Mouse (Mus musculus) layer of hippocampus, adult 9-11 months (tissue): ENCODE results near the gene Mob3b.

Source experiments
- DNase-seq: peaks from one replicate; pipeline ENCODE4 v3.0.0; 2022

Gene Mob3b

GRCm38 (mm10) chr4:35112452-35112851 lies 44.8 kb downstream of the Mob3b start:
- no peak for DNase-seq

DNA sequence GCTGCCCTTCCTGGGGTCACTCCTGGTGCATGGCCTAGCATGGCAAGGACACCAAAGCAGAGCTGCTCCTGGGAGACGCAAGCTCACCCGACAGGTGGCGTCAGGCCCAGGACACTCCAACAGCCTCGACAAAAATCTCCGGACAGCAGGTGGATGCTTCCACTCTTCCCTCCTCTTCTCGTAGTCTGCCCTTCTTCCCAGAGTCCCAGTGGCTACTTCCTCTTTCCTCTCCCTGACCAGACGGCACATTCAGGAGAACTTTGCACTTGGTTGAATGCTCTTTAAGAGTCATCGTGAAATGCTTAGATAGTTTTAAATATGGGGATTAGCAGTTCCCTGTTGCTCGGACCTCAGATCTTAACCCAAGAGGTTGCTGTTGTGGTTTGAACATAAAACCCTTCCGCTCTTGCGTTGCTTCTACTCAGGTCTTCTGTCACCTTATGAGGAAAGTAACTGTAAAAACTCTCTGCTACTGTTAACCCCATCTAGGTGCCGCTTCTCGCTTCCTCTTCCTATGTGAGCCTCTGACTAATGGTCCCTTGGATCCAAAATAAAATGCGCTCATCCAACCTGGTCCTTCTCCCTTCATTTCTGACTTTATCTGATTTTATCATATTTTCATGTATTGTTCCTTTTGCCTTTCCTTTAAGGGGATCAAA lies 52.0 kb downstream of the Mob3b start:
- no peak for DNase-seq

DNA sequence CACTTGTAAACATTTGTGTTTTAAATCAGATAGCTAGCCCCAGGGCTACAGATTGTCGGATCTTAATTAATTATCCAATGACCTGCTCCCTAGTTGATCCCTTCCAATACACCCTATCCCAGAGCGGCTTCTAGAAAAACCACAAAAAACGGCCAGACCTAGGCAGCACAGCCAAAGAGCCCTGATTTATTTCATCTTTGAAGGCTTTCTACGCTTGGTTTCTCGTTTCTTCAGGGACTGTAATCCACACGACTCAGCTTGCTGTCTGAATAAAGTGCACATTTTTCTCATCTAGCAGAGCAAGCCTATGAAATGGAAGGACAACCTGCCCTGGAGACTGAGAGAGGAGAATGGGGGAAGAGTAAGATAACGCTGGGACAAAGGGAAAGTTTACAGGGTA lies 56.1 kb downstream of the Mob3b start:
- no peak for DNase-seq

GRCm38 (mm10) chr4:35099865-35100780 lies 57.2 kb downstream of the Mob3b start:
- DNase-seq: peak; percentile 85

- no peak for DNase-seq
Measured at GRCm38 (mm10) chr4:35099210-35099864, 57.9 kb downstream of the Mob3b start.

GRCm38 (mm10) chr4:35098552-35098951 lies 58.7 kb downstream of the Mob3b start:
- DNase-seq: no peak

DNA sequence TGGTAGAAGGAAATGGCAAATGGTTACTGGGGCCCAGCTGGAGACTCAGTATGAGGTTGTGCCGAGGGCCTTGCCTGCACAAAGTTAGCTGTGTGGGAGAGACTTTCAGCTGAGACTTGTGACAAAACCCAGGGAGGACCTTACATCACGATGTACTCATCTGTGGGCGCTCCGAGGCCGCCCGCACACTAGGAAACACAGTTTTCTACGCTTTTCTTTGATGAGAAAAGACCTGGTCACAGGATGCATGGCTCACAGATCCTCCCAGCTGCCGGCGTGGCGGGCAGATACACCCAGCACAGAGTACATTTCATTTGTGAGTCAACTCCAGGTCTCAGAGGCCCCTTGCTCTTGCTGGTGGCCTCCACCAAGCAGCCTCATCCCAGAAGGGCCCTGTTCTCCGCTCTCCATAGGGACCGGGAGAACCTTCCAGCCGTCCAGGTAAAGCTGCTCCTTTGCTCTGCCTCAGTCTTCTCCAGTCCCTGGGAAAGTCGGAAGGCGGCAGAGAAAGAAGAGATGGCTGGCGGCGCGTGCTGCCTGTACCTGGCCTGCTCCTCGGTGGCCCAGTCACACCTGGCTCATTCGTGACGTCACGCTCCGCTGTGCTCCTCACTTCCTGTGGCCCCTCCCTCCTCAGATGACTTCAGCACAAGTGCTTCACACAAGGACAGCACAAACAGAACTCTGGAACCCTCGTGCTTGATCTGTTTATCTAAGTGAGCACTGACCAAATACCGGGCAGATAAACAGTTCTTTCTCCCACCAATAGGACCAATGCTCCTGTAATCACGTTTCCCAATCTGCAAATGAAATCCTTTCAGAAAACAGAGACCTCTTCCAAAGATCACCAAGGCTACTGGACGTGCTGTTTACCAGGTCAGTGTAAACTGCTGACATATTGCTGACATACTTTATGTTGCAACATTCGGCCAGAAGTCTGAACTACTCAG lies 60.8 kb downstream of the Mob3b start:
- DNase-seq: no peak

- DNase-seq: no peak
Measured at GRCm38 (mm10) chr4:35092457-35092856, 64.8 kb downstream of the Mob3b start.

- no peak for DNase-seq
Measured at GRCm38 (mm10) chr4:35091157-35091784, 66.0 kb downstream of the Mob3b start.

- DNase-seq: no peak
Measured at GRCm38 (mm10) chr4:35089321-35090316, 67.7 kb downstream of the Mob3b start.

DNA sequence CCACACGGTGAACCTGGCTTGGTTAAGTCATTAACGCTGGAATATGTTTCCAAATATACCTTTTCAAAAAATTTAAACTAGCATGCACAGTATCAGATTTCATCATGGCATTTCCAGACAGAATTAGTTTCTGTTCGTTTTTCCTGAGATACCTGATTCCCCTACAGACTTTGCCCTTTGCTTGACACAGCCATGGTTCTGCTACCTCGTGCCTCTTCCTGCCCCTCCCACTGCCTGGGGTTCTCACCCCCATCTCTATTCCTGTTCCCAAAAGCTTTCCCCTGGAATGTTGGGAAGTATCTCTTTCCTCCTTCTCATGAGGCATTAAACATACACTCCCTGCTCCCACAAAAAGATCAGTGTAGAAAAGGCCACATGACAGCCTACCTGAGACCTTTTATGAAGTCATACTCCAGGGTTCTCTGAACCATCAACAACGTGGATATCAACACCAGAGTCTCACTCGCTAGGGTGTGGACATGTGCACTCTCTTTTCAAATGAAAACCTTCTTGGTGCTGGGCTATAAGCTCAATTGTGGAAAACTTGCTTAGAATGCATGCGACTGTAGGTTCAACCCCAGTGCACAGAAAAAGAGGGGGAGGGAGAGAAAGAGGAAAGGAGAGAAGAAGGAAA lies 71.1 kb downstream of the Mob3b start:
- DNase-seq: no peak

- no peak for DNase-seq
Measured at GRCm38 (mm10) chr4:35084060-35084459, 73.2 kb downstream of the Mob3b start.

GRCm38 (mm10) chr4:35082476-35083114 lies 74.7 kb downstream of the Mob3b start:
- no peak for DNase-seq

- no peak for DNase-seq
Measured at GRCm38 (mm10) chr4:35080285-35080684, 77.0 kb downstream of the Mob3b start.

DNA sequence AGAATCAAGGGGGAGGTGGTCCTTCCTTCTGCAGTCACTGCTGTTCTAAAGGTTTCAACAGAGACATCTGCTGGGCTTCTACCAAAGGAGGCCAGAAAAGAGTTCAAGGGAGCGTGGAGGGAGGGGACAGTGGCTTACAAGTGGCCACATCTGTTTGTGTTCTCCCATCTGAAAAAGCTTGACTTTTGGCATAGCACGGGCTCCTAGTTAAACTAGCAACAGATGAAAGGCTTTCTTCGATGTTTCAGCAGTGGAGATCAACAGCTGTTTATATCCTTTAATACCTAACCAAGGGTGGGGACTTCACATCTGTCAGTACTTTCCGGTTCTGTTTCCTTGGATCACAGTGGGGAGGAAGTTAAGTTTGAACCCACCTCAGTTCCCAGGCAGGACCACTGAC lies 88.5 kb downstream of the Mob3b start:
- no peak for DNase-seq

GRCm38 (mm10) chr4:35066163-35066562 lies 91.1 kb downstream of the Mob3b start:
- DNase-seq: no peak

DNA sequence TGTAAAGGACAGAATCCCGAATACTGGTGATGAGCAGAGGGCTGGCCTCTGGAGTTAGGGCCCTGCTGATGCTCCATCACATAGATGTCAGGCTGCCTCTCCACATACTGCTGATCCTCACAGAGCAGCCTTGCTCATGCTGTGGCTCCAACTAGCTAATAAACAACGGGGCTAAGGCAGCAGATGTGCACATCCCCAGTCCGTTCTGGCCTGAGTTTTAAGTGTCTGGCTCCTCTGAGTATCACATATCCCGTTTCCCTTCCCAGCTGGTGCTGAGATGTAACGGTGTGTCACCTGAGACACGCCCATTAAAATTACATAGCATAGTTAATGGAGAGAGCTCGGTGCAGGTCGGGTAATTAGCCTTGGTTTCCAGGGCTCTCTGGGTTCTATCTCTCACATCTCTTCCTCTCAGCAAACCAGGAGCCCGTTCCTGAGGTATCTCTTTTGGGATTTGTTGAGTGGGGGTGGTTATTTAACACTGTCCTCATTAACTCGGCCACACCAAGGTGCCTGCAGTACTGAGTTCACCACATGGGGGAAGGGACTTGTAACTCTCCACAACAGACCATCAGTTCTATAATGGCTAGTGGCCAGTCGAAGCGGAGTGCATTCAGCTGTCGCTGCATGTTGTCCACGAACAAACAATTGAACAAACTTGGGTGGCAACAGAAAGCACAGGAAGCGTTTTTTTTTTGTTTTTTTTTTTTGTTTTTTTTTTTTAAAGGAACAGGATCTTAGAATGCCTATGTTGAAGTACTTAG lies 92.0 kb downstream of the Mob3b start:
- DNase-seq: peak; percentile 34

DNA sequence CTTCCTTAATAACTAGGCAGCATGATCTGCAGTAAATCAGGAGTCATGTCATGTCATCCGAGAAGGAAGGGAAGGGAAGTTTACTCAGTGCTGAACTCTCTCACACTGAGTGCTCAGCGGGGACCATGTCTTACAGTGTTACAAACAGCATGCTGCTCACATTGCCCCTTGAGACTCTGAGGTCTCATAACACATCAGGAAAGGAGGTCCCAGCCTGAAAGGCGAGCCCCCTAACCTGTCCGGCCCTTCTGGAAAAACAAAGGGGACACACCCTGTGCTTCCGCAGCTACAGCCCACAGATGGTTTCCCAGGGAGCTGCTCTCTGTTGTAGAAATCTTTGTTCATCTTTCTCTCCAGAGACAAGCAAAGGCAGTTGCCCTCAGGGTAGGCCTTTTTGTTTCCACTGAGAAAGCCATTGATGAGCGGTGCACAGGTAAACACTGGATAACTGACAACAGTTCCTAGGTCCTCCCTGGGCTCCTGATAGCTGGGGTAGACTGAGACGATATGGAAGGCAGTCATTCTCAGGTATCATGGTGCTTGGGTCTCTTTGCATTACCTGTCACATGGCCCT lies 94.1 kb downstream of the Mob3b start:
- no peak for DNase-seq

- DNase-seq: no peak
Measured at GRCm38 (mm10) chr4:35060964-35061363, 96.3 kb downstream of the Mob3b start.
